Mouse (Mus musculus) cortical plate, adult 2 months (tissue): ENCODE measurements around the gene Batf.

Source experiments
- CTCF ChIP-seq: fragments of 200-500 bp; IDR thresholded peaks from 2 replicates; pipeline ENCODE4 v1.5.1; 2011; ENCODE audit warnings: mild to moderate bottlenecking, control low read depth, low read length; ENCODE audit not compliant: insufficient read depth; ENCODE audit errors: extremely low read depth
- POLR2A ChIP-seq: fragments of 200-500 bp; IDR thresholded peaks from 2 replicates; pipeline ENCODE4 v1.6.1; 2011; ENCODE audit warnings: mild to moderate bottlenecking, low read length, control low read depth; ENCODE audit not compliant: insufficient read depth; ENCODE audit errors: extremely low read depth

DNA sequence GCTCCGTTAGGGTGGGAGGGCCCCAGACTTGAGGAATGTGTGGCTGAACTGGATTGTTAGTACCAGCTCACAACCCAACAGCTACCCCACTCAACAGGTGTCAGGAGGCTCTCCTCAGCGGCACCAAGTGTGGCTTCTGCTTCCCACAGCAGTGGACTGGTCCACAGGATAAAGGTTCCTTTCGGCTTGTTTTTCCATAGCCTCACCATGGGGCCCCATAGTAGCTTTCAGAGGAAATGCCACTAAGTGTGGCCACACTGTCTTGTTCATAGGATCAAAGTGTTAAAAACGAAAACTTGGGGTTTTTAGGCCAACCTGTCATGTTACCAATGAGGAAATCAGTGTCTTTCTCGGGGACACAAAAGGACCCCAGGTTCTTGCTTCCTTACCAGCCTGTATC is 10.0 kb downstream of the Batf start:
- TF ChIP-seq CTCF: no peak
- TF ChIP-seq POLR2A: no peak
